Mouse (Mus musculus) liver, postnatal 0 days (tissue): Measurements from ENCODE around the gene Ino80b. TPM values are rescaled to one million over a fixed set of nuclear protein-coding genes. Genes with fewer than 3 reads are reported as not detected.

Experiments
- ATAC-seq: fragments of 200-750 bp; cut with Nextera tagmentation; 2 replicates; pipeline ENCODE4 v1.8.0; 2017; ENCODE audit warnings: mild to moderate bottlenecking, moderate library complexity
- DNase-seq: peaks from one replicate; pipeline ENCODE4 v3.0.0-alpha.2; 2016
- H3K27ac ChIP-seq: fragments of 300-500 bp; sonication (generic); 2 replicates; pipeline ENCODE4 v1.5.1; 2014; ENCODE audit warnings: antibody characterized with exemption, moderate library complexity, mild to moderate bottlenecking, low read depth
- H3K27me3 ChIP-seq: fragments of 300-500 bp; sonication (generic); 2 replicates; pipeline ENCODE4 v1.6.1; 2014; ENCODE audit warnings: low read length, control low read depth, mixed read lengths; ENCODE audit not compliant: insufficient read depth
- H3K36me3 ChIP-seq: fragments of 300-500 bp; sonication (generic); replicated peaks from 2 replicates; pipeline ENCODE4 v1.6.1; 2014; ENCODE audit warnings: mild to moderate bottlenecking, control low read depth, low read length, moderate library complexity, mixed read lengths; ENCODE audit not compliant: insufficient read depth
- H3K4me1 ChIP-seq: fragments of 300-500 bp; sonication (generic); 2 replicates; pipeline ENCODE4 v1.6.1; 2014; ENCODE audit warnings: antibody characterized with exemption, mild to moderate bottlenecking, control low read depth; ENCODE audit not compliant: insufficient read depth
- H3K4me2 ChIP-seq: fragments of 300-500 bp; sonication (generic); 2 replicates; pipeline ENCODE4 v1.6.1; 2014; ENCODE audit warnings: low read depth, mild to moderate bottlenecking, low read length, moderate library complexity, mixed read lengths
- H3K4me3 ChIP-seq: fragments of 300-500 bp; sonication (generic); 2 replicates; pipeline ENCODE4 v1.5.1; 2014; ENCODE audit warnings: low read depth, low read length
- H3K9ac ChIP-seq: fragments of 300-500 bp; sonication (generic); replicated peaks from 2 replicates; pipeline ENCODE4 v1.6.1; 2014; ENCODE audit warnings: mild to moderate bottlenecking, moderate library complexity
- H3K9me3 ChIP-seq: fragments of 300-500 bp; sonication (generic); 2 replicates; pipeline ENCODE4 v1.6.1; 2016; ENCODE audit warnings: mild to moderate bottlenecking, control low read depth, low read length, mixed read lengths
- CTCF ChIP-seq: sonication (generic); IDR thresholded peaks from 2 replicates; pipeline ENCODE4 v1.5.1; 2016; ENCODE audit warnings: antibody characterized with exemption, low read depth
- EP300 ChIP-seq: IDR thresholded peaks from 2 replicates; pipeline ENCODE4 v1.6.1; 2016; ENCODE audit warnings: antibody characterized with exemption, low read depth, mild to moderate bottlenecking
- WGBS: fragments of 180-500 bp; shearing (Covaris S2); extraction: QIAGEN DNeasy Blood & Tissue Kit; methylation state at CpG from one replicate; pipeline ENCODE4 v1.1.7; 2014; ENCODE audit not compliant: insufficient replicate concordance; 5-methylcytosine and 5-hydroxymethylcytosine counted together
- polyA plus RNA-seq: library from polyadenylated mRNA; unstranded; fragments of >200 nt; fragmentation: Nextera tagmentation; extraction: Ambion mirVana; gene quantifications from 2 replicates; pipeline ENCODE4 v1.2.1, GENCODE M21; 2015

Gene Ino80b
- polyA plus RNA-seq, 1 experiment from 2014 or later: 5.1 TPM

DNA sequence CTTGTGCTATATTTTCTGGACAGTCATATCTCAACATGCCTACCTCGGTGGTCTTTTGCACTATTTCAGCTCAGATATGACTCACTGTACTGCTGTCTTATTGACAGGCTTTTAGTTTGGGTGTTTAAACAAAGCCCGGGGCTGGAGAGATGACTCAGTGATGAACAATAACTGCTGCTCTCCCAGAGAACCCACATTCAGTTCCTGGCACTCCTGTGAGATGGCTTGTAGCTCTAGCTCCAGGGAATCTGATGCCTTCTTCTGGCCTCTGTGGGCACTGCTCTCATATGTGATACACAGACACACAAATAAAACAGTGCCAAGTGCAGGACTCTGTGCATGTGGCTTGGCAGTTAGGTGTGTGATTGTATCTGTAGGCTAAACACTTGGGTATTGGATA, 20.0 kb upstream of the Ino80b start:
- Histone ChIP-seq H3K4me3 (no peak overlapping the region), H3K4me1 (0 out of 2 replicates have a peak, but pooled peaks cover 6% of the 10 kb centered on the region), H3K9ac (no peak overlapping the region), H3K36me3 (peaks cover 9% of the 10 kb centered on the region), H3K27ac (no peak overlapping the region), H3K9me3 (no peaks in the 10 kb centered on the region), H3K4me2 (no peak overlapping the region), H3K27me3 (0 out of 2 replicates have a peak, but pooled peaks cover 5% of the 10 kb centered on the region)
- 57% methylated on average over 2 of the region's 2 CpGs for WGBS
- TF ChIP-seq CTCF (no peak), EP300 (no peak)
- DNase-seq (peak; percentile 9), ATAC-seq (no peak)

DNA sequence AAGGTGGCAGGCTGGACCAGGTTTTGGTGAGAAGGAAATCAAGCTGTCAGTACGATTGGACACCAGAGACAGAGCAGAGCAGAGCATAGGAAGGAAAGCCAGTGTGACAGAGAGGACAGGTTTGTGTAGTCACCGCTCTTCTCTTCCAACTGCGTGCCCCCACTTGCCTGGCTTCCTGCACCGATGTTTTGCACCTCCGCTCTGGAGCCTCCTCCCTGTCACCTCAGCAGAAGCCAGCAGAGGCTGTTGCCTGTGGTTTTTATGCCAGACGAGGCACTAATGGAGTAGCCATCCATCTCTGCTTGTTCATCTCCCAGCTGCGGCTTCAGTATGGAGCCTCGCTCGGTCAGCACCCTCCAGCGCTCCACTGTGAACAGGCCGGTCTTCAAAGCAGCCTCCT, 17.7 kb upstream of the Ino80b start:
- H3K36me3 ChIP-seq: peaks cover 5% of the 10 kb centered on the region
- no peak for TF ChIP-seq EP300
- TF ChIP-seq CTCF: no peak
- ATAC-seq: no peak
- 65% methylated on average over 11 of the region's 11 CpGs for WGBS
- H3K4me2 ChIP-seq: no peak overlapping the region
- H3K4me1 ChIP-seq: peaks cover 16% of the 10 kb centered on the region
- H3K27me3 ChIP-seq: 0 out of 2 replicates have a peak, but pooled peaks cover 5% of the 10 kb centered on the region
- no peak overlapping the region for H3K4me3 ChIP-seq
- H3K9ac ChIP-seq: no peak overlapping the region
- no peak overlapping the region for H3K27ac ChIP-seq
- no peak for DNase-seq
- H3K9me3 ChIP-seq: no peaks in the 10 kb centered on the region

DNA sequence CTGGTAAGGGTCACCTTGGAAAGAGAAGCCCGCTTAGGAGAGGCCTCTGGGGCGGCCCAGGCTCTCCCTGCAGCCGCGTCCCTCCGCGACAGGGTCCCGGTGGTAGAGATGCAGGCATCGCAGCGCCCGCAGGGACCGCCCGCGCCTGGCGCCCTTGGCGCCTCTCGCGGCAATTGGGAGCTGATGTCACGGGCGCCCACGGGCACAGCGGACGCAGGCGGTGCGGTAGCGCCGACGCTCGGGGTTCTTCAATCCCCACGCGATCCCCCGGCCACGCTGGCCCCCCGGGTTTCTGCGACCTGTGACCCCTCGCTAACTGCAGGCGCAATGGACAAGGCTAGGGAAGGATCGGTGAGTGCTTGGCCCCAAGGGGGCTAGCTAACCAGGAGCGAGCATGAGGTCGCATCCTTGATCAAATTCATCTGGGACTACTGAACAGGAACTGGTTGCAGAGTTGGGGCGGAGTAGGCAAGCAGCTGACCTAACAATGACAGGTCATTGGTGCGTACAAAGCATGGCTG, 17.0 kb upstream of the Ino80b start:
- no peak for TF ChIP-seq CTCF
- no peak for TF ChIP-seq EP300
- Histone ChIP-seq H3K27me3 (0 out of 2 replicates have a peak, but pooled peaks cover 5% of the 10 kb centered on the region), H3K27ac (no peak overlapping the region), H3K4me3 (no peak overlapping the region), H3K4me2 (peak overlapping the region; percentile 61), H3K9me3 (no peaks in the 10 kb centered on the region), H3K36me3 (peaks cover 4% of the 10 kb centered on the region), H3K4me1 (peaks cover 22% of the 10 kb centered on the region), H3K9ac (no peak overlapping the region; the same call in 1 of the 2 replicates)
- 18% methylated on average over 41 of the region's 41 CpGs for WGBS
- no peak for DNase-seq
- ATAC-seq: no peak

DNA sequence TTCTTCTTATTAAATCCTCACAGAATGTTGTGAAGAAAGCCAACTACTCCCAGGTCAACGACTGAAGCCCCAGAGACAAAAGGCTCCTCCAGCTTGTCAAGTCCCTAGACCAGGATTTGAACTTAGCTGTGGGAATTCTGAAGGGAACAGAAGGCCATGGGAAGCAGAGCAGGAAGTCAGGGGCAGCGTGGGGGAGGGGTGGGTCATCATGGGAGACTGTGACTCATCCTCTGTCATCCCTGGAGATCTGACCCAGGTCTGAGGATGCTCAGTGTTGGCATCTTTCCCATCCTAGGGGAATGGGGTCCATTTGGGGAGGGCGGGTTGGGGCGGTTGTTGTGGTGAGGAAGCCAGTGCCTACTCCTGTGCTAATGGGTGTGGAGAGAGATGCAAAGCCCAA, 16.4 kb upstream of the Ino80b start:
- 59% methylated on average over 4 of the region's 4 CpGs for WGBS
- no peak for TF ChIP-seq EP300
- TF ChIP-seq CTCF: no peak
- ATAC-seq (no peak), DNase-seq (no peak)
- no peak overlapping the region for H3K4me3 ChIP-seq
- no peaks in the 10 kb centered on the region for H3K9me3 ChIP-seq
- no peaks in the 10 kb centered on the region for H3K36me3 ChIP-seq
- 0 out of 2 replicates have a peak, but pooled peaks cover 5% of the 10 kb centered on the region for H3K27me3 ChIP-seq
- no peak overlapping the region for H3K9ac ChIP-seq
- H3K27ac ChIP-seq: no peak overlapping the region
- no peak overlapping the region for H3K4me2 ChIP-seq
- H3K4me1 ChIP-seq: peaks cover 24% of the 10 kb centered on the region

DNA sequence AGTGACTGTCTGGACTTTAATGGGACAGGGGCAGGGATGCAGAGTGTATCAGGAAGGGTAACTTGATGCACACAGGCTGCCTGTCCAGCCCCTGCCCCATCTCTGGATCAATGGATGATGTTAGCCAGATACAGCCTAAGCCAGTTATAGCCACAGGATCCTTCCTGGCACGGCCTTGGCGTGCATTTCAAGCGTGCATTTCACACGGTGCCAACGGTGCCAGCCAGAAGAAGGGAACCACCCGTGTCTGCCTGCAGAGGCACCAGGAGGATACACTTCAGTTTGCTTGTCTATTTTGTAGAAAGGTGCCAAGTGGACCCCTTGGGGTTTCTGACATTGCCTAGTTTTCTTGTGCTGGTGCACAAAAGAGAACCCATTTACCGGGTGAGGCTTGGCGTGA, 14.8 kb upstream of the Ino80b start:
- 84% methylated on average over 8 of the region's 8 CpGs for WGBS
- Histone ChIP-seq H3K4me1 (peaks cover 36% of the 10 kb centered on the region), H3K36me3 (no peaks in the 10 kb centered on the region), H3K9me3 (no peaks in the 10 kb centered on the region), H3K27me3 (0 out of 2 replicates have a peak, but pooled peaks cover 5% of the 10 kb centered on the region), H3K4me3 (no peak overlapping the region), H3K4me2 (no peak overlapping the region), H3K9ac (no peak overlapping the region), H3K27ac (no peak overlapping the region)
- DNase-seq: no peak
- ATAC-seq: no peak
- TF ChIP-seq CTCF (no peak), EP300 (no peak)

DNA sequence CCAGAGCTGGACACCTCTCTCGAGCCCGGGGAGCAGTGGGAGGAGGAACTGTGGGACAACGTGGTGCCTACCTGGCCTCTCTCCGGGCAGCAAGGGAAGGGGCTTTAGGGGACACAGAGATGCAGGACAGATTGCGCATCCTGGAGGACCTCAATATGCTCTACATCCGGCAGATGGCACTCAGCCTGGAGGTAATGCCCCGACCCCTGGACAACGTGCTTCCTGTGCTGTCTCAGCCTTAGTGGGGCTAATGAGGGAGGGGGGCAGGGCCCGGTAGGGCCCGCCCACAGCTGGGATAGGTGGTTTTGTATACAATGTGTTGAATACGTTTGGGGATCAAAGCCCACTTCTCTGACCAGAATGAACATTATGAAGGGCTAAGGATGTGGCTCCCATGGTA, 12.8 kb upstream of the Ino80b start:
- peak overlapping the region; percentile 56 for H3K4me3 ChIP-seq
- peak overlapping the region; percentile 86 for H3K27ac ChIP-seq
- peak overlapping the region; percentile 75 for H3K9ac ChIP-seq
- peak; percentile 43; the same call in 1 of the 2 replicates for ATAC-seq
- peaks cover 43% of the 10 kb centered on the region for H3K4me1 ChIP-seq
- peak overlapping the region; percentile 87 for H3K4me2 ChIP-seq
- 0 out of 2 replicates have a peak, but pooled peaks cover 5% of the 10 kb centered on the region for H3K27me3 ChIP-seq
- WGBS: 4% methylated on average over 11 of the region's 11 CpGs
- no peak for DNase-seq
- H3K36me3 ChIP-seq: no peaks in the 10 kb centered on the region
- H3K9me3 ChIP-seq: no peaks in the 10 kb centered on the region
- TF ChIP-seq EP300: no peak
- peak; percentile 22; the same call in 1 of the 2 replicates for TF ChIP-seq CTCF
